Mouse (Mus musculus): ENCODE measurements around the gene Timm44. TPM values are rescaled to one million over a fixed set of nuclear protein-coding genes. Genes with fewer than 3 reads are reported as not detected.
A peak's percentile ranks its signal among the peaks of the same experiment; 100 is the strongest.

Gene Timm44
- polyA plus RNA-seq, 1 experiment: 45.6 TPM

- TF ChIP-seq TCF12 (IDR thresholded peaks at IDR 0.05; ENCODE audit: insufficient read depth, poor library complexity, severe bottlenecking) (no peak), MAX (IDR thresholded peaks at IDR 0.05; ENCODE audit: low read depth) (no peak), POLR2AphosphoS2 (IDR thresholded peaks at IDR 0.05; ENCODE audit: insufficient read length, low read depth) (no peak), CEBPB (IDR thresholded peaks at IDR 0.05; ENCODE audit: insufficient read depth, poor library complexity, severe bottlenecking) (no peak), POLR2A (IDR thresholded peaks at IDR 0.05; ENCODE audit: insufficient read length, low read depth) (no peak), USF1 (IDR thresholded peaks at IDR 0.05; ENCODE audit: low read depth) (no peak), MYOD1 (IDR thresholded peaks at IDR 0.05; ENCODE audit: control insufficient read depth in 1 of 3, insufficient read length in 2 of 3, low read depth in 2 of 3) (no peak), E2F4 (IDR thresholded peaks at IDR 0.05; ENCODE audit: insufficient read depth) (no peak), REST (IDR thresholded peaks at IDR 0.05; ENCODE audit: insufficient read depth, insufficient read length) (no peak), TCF3 (IDR thresholded peaks at IDR 0.05; ENCODE audit: insufficient read length, low read depth) (no peak), SRF (IDR thresholded peaks at IDR 0.05; ENCODE audit: control insufficient read depth, insufficient read length, low read depth) (no peak), MYOG (IDR thresholded peaks at IDR 0.05; ENCODE audit: control insufficient read depth in 1 of 3, insufficient read depth in 1 of 3, insufficient read length in 2 of 3, low read depth in 2 of 3) (no peak)
- H3K4me2 ChIP-seq (ENCODE audit: low read depth): peak overlapping the region; percentile 90
- H3K4me3 ChIP-seq: peak overlapping the region; percentile 72
- H3K27me3 ChIP-seq (ENCODE audit: control insufficient read depth, insufficient read depth, insufficient read length): no peaks in the 10 kb centered on the region
- peaks cover 13% of the 10 kb centered on the region for H3K36me3 ChIP-seq (ENCODE audit: control insufficient read depth, insufficient read depth)
- H3K79me2 ChIP-seq (ENCODE audit: control insufficient read depth, insufficient read depth): peaks cover 94% of the 10 kb centered on the region
- H3ac ChIP-seq (ENCODE audit: control insufficient read depth, insufficient read length): no peak overlapping the region
Measured at GRCm38 (mm10) chr8:4322470-4322869, 46.8 kb upstream of the Timm44 start.

- Histone ChIP-seq H3K4me2 (ENCODE audit: low read depth) (peak overlapping the region; percentile 7), H3K4me3 (no peak overlapping the region), H3K27me3 (ENCODE audit: control insufficient read depth, insufficient read depth, insufficient read length) (no peaks in the 10 kb centered on the region), H3K36me3 (ENCODE audit: control insufficient read depth, insufficient read depth) (peaks cover 18% of the 10 kb centered on the region), H3K79me2 (ENCODE audit: control insufficient read depth, insufficient read depth) (peaks cover 94% of the 10 kb centered on the region), H3ac (ENCODE audit: control insufficient read depth, insufficient read length) (no peak overlapping the region)
- TF ChIP-seq MYOD1 (IDR thresholded peaks at IDR 0.05; ENCODE audit: control insufficient read depth in 1 of 3, insufficient read length in 2 of 3, low read depth in 2 of 3) (no peak), POLR2AphosphoS2 (IDR thresholded peaks at IDR 0.05; ENCODE audit: insufficient read length, low read depth) (no peak), MAX (IDR thresholded peaks at IDR 0.05; ENCODE audit: low read depth) (no peak), POLR2A (IDR thresholded peaks at IDR 0.05; ENCODE audit: insufficient read length, low read depth) (no peak), CEBPB (IDR thresholded peaks at IDR 0.05; ENCODE audit: insufficient read depth, poor library complexity, severe bottlenecking) (no peak), SRF (IDR thresholded peaks at IDR 0.05; ENCODE audit: control insufficient read depth, insufficient read length, low read depth) (no peak), TCF3 (IDR thresholded peaks at IDR 0.05; ENCODE audit: insufficient read length, low read depth) (no peak), E2F4 (IDR thresholded peaks at IDR 0.05; ENCODE audit: insufficient read depth) (no peak), MYOG (IDR thresholded peaks at IDR 0.05; ENCODE audit: control insufficient read depth in 1 of 3, insufficient read depth in 1 of 3, insufficient read length in 2 of 3, low read depth in 2 of 3) (no peak), USF1 (IDR thresholded peaks at IDR 0.05; ENCODE audit: low read depth) (no peak), TCF12 (IDR thresholded peaks at IDR 0.05; ENCODE audit: insufficient read depth, poor library complexity, severe bottlenecking) (no peak), REST (IDR thresholded peaks at IDR 0.05; ENCODE audit: insufficient read depth, insufficient read length) (no peak)
Measured at GRCm38 (mm10) chr8:4321031-4321430, 45.3 kb upstream of the Timm44 start.

GRCm38 (mm10) chr8:4320404-4320803, 44.7 kb upstream of the Timm44 start:
- Histone ChIP-seq H3ac (ENCODE audit: control insufficient read depth, insufficient read length) (no peak overlapping the region), H3K27me3 (ENCODE audit: control insufficient read depth, insufficient read depth, insufficient read length) (no peaks in the 10 kb centered on the region), H3K4me3 (no peak overlapping the region), H3K4me2 (ENCODE audit: low read depth) (peak overlapping the region; percentile 61), H3K79me2 (ENCODE audit: control insufficient read depth, insufficient read depth) (peaks cover 94% of the 10 kb centered on the region), H3K36me3 (ENCODE audit: control insufficient read depth, insufficient read depth) (peaks cover 18% of the 10 kb centered on the region)
- TF ChIP-seq TCF3 (IDR thresholded peaks at IDR 0.05; ENCODE audit: insufficient read length, low read depth) (no peak), REST (IDR thresholded peaks at IDR 0.05; ENCODE audit: insufficient read depth, insufficient read length) (no peak), TCF12 (IDR thresholded peaks at IDR 0.05; ENCODE audit: insufficient read depth, poor library complexity, severe bottlenecking) (no peak), MYOG (IDR thresholded peaks at IDR 0.05; ENCODE audit: control insufficient read depth in 1 of 3, insufficient read depth in 1 of 3, insufficient read length in 2 of 3, low read depth in 2 of 3) (no peak), MYOD1 (IDR thresholded peaks at IDR 0.05; ENCODE audit: control insufficient read depth in 1 of 3, insufficient read length in 2 of 3, low read depth in 2 of 3) (no peak), USF1 (IDR thresholded peaks at IDR 0.05; ENCODE audit: low read depth) (no peak), POLR2A (IDR thresholded peaks at IDR 0.05; ENCODE audit: insufficient read length, low read depth) (no peak), CEBPB (IDR thresholded peaks at IDR 0.05; ENCODE audit: insufficient read depth, poor library complexity, severe bottlenecking) (no peak), MAX (IDR thresholded peaks at IDR 0.05; ENCODE audit: low read depth) (no peak), E2F4 (IDR thresholded peaks at IDR 0.05; ENCODE audit: insufficient read depth) (no peak), POLR2AphosphoS2 (IDR thresholded peaks at IDR 0.05; ENCODE audit: insufficient read length, low read depth) (no peak), SRF (IDR thresholded peaks at IDR 0.05; ENCODE audit: control insufficient read depth, insufficient read length, low read depth) (no peak)

GRCm38 (mm10) chr8:4319573-4319872, 43.8 kb upstream of the Timm44 start:
- Histone ChIP-seq H3ac (ENCODE audit: control insufficient read depth, insufficient read length) (no peak overlapping the region), H3K27me3 (ENCODE audit: control insufficient read depth, insufficient read depth, insufficient read length) (no peaks in the 10 kb centered on the region), H3K79me2 (ENCODE audit: control insufficient read depth, insufficient read depth) (peaks cover 100% of the 10 kb centered on the region), H3K36me3 (ENCODE audit: control insufficient read depth, insufficient read depth) (peaks cover 18% of the 10 kb centered on the region), H3K4me3 (no peak overlapping the region), H3K4me2 (ENCODE audit: low read depth) (peak overlapping the region; percentile 61)
- TF ChIP-seq USF1 (IDR thresholded peaks at IDR 0.05; ENCODE audit: low read depth): no peak
- TF ChIP-seq TCF12 (IDR thresholded peaks at IDR 0.05; ENCODE audit: insufficient read depth, poor library complexity, severe bottlenecking): no peak
- no peak for TF ChIP-seq POLR2A (IDR thresholded peaks at IDR 0.05; ENCODE audit: insufficient read length, low read depth)
- TF ChIP-seq CEBPB (IDR thresholded peaks at IDR 0.05; ENCODE audit: insufficient read depth, poor library complexity, severe bottlenecking): no peak
- TF ChIP-seq REST (IDR thresholded peaks at IDR 0.05; ENCODE audit: insufficient read depth, insufficient read length): no peak
- no peak for TF ChIP-seq SRF (IDR thresholded peaks at IDR 0.05; ENCODE audit: control insufficient read depth, insufficient read length, low read depth)
- TF ChIP-seq MYOG (IDR thresholded peaks at IDR 0.05; ENCODE audit: control insufficient read depth in 1 of 3, insufficient read depth in 1 of 3, insufficient read length in 2 of 3, low read depth in 2 of 3): no peak
- TF ChIP-seq MAX (IDR thresholded peaks at IDR 0.05; ENCODE audit: low read depth): no peak
- TF ChIP-seq MYOD1 (IDR thresholded peaks at IDR 0.05; ENCODE audit: control insufficient read depth in 1 of 3, insufficient read length in 2 of 3, low read depth in 2 of 3): no peak
- TF ChIP-seq E2F4 (IDR thresholded peaks at IDR 0.05; ENCODE audit: insufficient read depth): no peak
- no peak for TF ChIP-seq POLR2AphosphoS2 (IDR thresholded peaks at IDR 0.05; ENCODE audit: insufficient read length, low read depth)
- no peak for TF ChIP-seq TCF3 (IDR thresholded peaks at IDR 0.05; ENCODE audit: insufficient read length, low read depth)

Data from myocyte (in vitro differentiated cells).